Comparison of ENCODE assay signal across 9 mouse cellular contexts in the genomic region with DNA sequence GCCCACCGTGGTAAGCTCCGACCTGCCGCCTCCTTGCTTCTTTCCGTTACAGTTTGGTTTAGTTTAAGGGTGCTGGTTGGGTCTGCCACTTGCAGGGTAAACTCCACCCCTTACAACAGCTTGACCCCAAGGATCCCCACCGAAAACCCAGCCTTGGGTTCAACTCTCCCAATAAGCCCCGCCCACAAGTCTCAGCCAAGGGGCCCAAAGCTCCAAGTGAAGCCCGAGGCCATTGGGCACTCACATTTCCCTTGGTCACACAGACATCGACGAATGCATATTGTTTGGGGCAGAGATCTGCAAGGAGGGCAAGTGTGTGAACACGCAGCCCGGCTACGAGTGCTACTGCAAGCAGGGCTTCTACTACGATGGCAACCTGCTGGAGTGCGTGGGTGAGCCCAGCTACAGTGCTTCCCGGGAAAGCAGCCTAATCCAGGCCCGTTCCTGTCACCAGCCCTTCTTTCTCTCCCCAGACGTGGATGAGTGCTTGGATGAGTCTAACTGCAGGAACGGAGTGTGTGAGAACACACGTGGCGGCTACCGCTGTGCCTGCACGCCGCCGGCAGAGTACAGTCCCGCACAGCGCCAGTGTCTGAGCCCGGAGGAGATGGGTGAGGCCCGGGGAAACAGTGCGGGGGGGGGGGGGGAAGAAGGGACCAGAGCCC. TPM values are rescaled to one million over a fixed set of nuclear protein-coding genes. Genes with fewer than 3 reads are reported as not detected.
DNase-seq lines count a peak whose midpoint lies in the region; ATAC-seq and TF ChIP-seq lines count a peak whose summit lies in the region.
"Had no signal": no experiment of that assay in that cellular context is flagged by ENCODE, and none has a peak within 500 bp of the region (broad histone marks: within the 10 kb centered on the region; RNA-seq: fewer than 3 reads in every experiment).

No protein-coding gene starts in this region.

- H3K9ac ChIP-seq in heart, embryonic 15.5 days, result peak overlapping the region; percentile 40
- peak overlapping the region; percentile 46 for H3K9ac ChIP-seq in embryonic facial prominence, embryonic 14.5 days (ENCODE audit: low read depth, low read length)
- H3K9ac ChIP-seq in liver, embryonic 16.5 days (ENCODE audit: low read depth, low read length), result 0 out of 2 replicates have a peak overlapping the region, but pooled peaks have one; percentile 11
- H3K9ac ChIP-seq in stomach, postnatal 0 days (ENCODE audit: low read length), result no peak overlapping the region

- no peaks in the 10 kb centered on the region for H3K9me3 ChIP-seq in heart, embryonic 15.5 days (replicated peaks)
- no peaks in the 10 kb centered on the region for H3K9me3 ChIP-seq in embryonic facial prominence, embryonic 14.5 days (ENCODE audit: control insufficient read depth, low read length)
- H3K9me3 ChIP-seq in liver, embryonic 16.5 days (replicated peaks; ENCODE audit: control insufficient read depth, low read length), result no peaks in the 10 kb centered on the region
- H3K9me3 ChIP-seq in stomach, postnatal 0 days (ENCODE audit: control insufficient read depth, low read length), result no peaks in the 10 kb centered on the region

- WGBS in heart, embryonic 15.5 days, result 19% methylated on average over 27 of the region's 29 CpGs
- WGBS in embryonic facial prominence, embryonic 14.5 days, result 23% methylated on average over 15 of the region's 29 CpGs
- WGBS in liver, embryonic 16.5 days (ENCODE audit: insufficient replicate concordance), result 21% methylated on average over 28 of the region's 29 CpGs
- 31% methylated on average over 25 of the region's 29 CpGs for WGBS in stomach, postnatal 0 days

- H3K27me3 ChIP-seq in heart, embryonic 15.5 days, result peaks cover 40% of the 10 kb centered on the region
- H3K27me3 ChIP-seq in embryonic facial prominence, embryonic 14.5 days (replicated peaks; ENCODE audit: control insufficient read depth, insufficient read depth, low read length), result peaks cover 26% of the 10 kb centered on the region
- peaks cover 53% of the 10 kb centered on the region for H3K27me3 ChIP-seq in liver, embryonic 16.5 days (ENCODE audit: control insufficient read depth, insufficient read depth, low read depth, low read length)
- H3K27me3 ChIP-seq in stomach, postnatal 0 days (ENCODE audit: control insufficient read depth, insufficient read depth, low read length), result no peaks in the 10 kb centered on the region

- ATAC-seq in heart, embryonic 15.5 days (replicated peaks; ENCODE audit: insufficient number of reproducible peaks, insufficient read depth, low FRiP score, low read depth), result peak; percentile 47; the same call in 1 of the 2 replicates
- ATAC-seq in embryonic facial prominence, embryonic 14.5 days (ENCODE audit: low read depth), result peak; percentile 48; the same call in 1 of the 2 replicates
- ATAC-seq in liver, embryonic 16.5 days (ENCODE audit: low read depth), result no peak
- ATAC-seq in stomach, postnatal 0 days (ENCODE audit: low FRiP score, low TSS enrichment), result peak; percentile 45; the same call in 1 of the 2 replicates

- intact Hi-C loops in gastrocnemius, postnatal 14 days (cut with DNase I; ENCODE audit: low total_unique reads), result no loop called here

- no peak for DNase-seq in heart, adult 11 months
- DNase-seq in embryonic facial prominence, embryonic 14.5 days (ENCODE audit: low spot score), result no peak
- peak; percentile 77 for DNase-seq in layer of hippocampus, adult 11-12 months (ENCODE audit: low spot score)
- DNase-seq in stomach, postnatal 0 days (ENCODE audit: low spot score), result no peak
- no peak for DNase-seq in gastrocnemius, postnatal 14 days
- DNase-seq in cerebellum, postnatal 14 days, result no peak

- H3K36me3 ChIP-seq in heart, embryonic 15.5 days, result peaks cover 46% of the 10 kb centered on the region
- H3K36me3 ChIP-seq in embryonic facial prominence, embryonic 14.5 days (ENCODE audit: control insufficient read depth, insufficient read depth, low read length), result peaks cover 80% of the 10 kb centered on the region
- H3K36me3 ChIP-seq in liver, embryonic 16.5 days (ENCODE audit: control insufficient read depth, insufficient read depth), result no peaks in the 10 kb centered on the region; the same call in 1 of the 2 replicates
- H3K36me3 ChIP-seq in stomach, postnatal 0 days (ENCODE audit: control insufficient read depth, insufficient read depth, low read length), result peaks cover 36% of the 10 kb centered on the region

- no peak for TF ChIP-seq EP300 in stomach, postnatal 0 days (optimal IDR thresholded peaks at IDR 0.05)

- H3K4me3 ChIP-seq in heart, embryonic 15.5 days, result peak overlapping the region; percentile 28
- H3K4me3 ChIP-seq in embryonic facial prominence, embryonic 14.5 days (ENCODE audit: low read depth, low read length), result no peak overlapping the region
- H3K4me3 ChIP-seq in liver, embryonic 16.5 days (ENCODE audit: low read depth, low read length), result no peak overlapping the region
- no peak overlapping the region for H3K4me3 ChIP-seq in stomach, postnatal 0 days (ENCODE audit: low read depth, low read length)
- H3K4me3 ChIP-seq: erythroblast, embryonic 14.5 days had no signal

- TF ChIP-seq CTCF in stomach, postnatal 0 days (IDR thresholded peaks at IDR 0.05; ENCODE audit: low read depth), result no peak

- peaks cover 22% of the 10 kb centered on the region for H3K4me1 ChIP-seq in heart, embryonic 15.5 days (replicated peaks)
- H3K4me1 ChIP-seq in embryonic facial prominence, embryonic 14.5 days (ENCODE audit: control insufficient read depth, insufficient read depth, low read length), result no peaks in the 10 kb centered on the region
- H3K4me1 ChIP-seq in liver, embryonic 16.5 days (ENCODE audit: control insufficient read depth, low read depth, low read length), result peaks cover 2% of the 10 kb centered on the region; the same call in 1 of the 2 replicates
- H3K4me1 ChIP-seq in stomach, postnatal 0 days (replicated peaks; ENCODE audit: control insufficient read depth, insufficient read depth), result no peaks in the 10 kb centered on the region; the same call in 1 of the 2 replicates

- H3K27ac ChIP-seq in heart, embryonic 15.5 days, result no peak overlapping the region; the same call in 1 of the 2 replicates
- H3K27ac ChIP-seq in embryonic facial prominence, embryonic 14.5 days (replicated peaks; ENCODE audit: low read depth, low read length), result no peak overlapping the region
- H3K27ac ChIP-seq in liver, embryonic 16.5 days (ENCODE audit: low read length), result no peak overlapping the region
- no peak overlapping the region for H3K27ac ChIP-seq in stomach, postnatal 0 days (replicated peaks)

- peak overlapping the region; percentile 56 for H3K4me2 ChIP-seq in heart, embryonic 15.5 days
- H3K4me2 ChIP-seq in embryonic facial prominence, embryonic 14.5 days (ENCODE audit: low read depth, low read length), result peak overlapping the region; percentile 33
- peak overlapping the region; percentile 19 for H3K4me2 ChIP-seq in liver, embryonic 16.5 days (ENCODE audit: low read depth, low read length)
- H3K4me2 ChIP-seq in stomach, postnatal 0 days (replicated peaks; ENCODE audit: low read depth), result peak overlapping the region; percentile 31

RNA-seq across cellular contexts. Expression of a gene that starts 14.8 kb away (rescaled TPM):
- 53.5 and 65.9 TPM in 2 replicates for polyA plus RNA-seq in heart, embryonic 15.5 days (2015; fragmentation: Nextera tagmentation; extraction: Ambion mirVana)
- polyA plus RNA-seq in embryonic facial prominence, embryonic 14.5 days (2014; fragmentation: Nextera tagmentation; extraction: Ambion mirVana), result 78.3 and 79.8 TPM in 2 replicates
- 19.3 and 21.5 TPM in 2 replicates for polyA plus RNA-seq in liver, embryonic 16.5 days (2015; fragmentation: Nextera tagmentation; extraction: Ambion mirVana)
- 38.1 and 40.9 TPM in 2 replicates for polyA plus RNA-seq in stomach, postnatal 0 days (2015; fragmentation: Nextera tagmentation; extraction: Ambion mirVana)
- total RNA-seq in gastrocnemius, postnatal 14 days (2021), result 10 to 100 TPM; 56.8 to 64.9 TPM

RNA-seq across cellular contexts. Expression of a gene that starts 15.7 kb away (rescaled TPM):
- 26.6 and 43.3 TPM in 2 replicates for polyA plus RNA-seq in heart, embryonic 15.5 days (2015; fragmentation: Nextera tagmentation; extraction: Ambion mirVana)
- 59.2 and 68.0 TPM in 2 replicates for polyA plus RNA-seq in embryonic facial prominence, embryonic 14.5 days (2014; fragmentation: Nextera tagmentation; extraction: Ambion mirVana)
- 0.74 and 4.6 TPM in 2 replicates for polyA plus RNA-seq in liver, embryonic 16.5 days (2015; fragmentation: Nextera tagmentation; extraction: Ambion mirVana)
- polyA plus RNA-seq in stomach, postnatal 0 days (2015; fragmentation: Nextera tagmentation; extraction: Ambion mirVana), result 15.7 and 26.9 TPM in 2 replicates
- 10 to 100 TPM; 57.0 to 66.4 TPM for total RNA-seq in gastrocnemius, postnatal 14 days (2021)

RNA-seq across cellular contexts. Expression of a gene that starts 27.0 kb away (rescaled TPM):
- 68.1 and 82.4 TPM in 2 replicates for polyA plus RNA-seq in heart, embryonic 15.5 days (2015; fragmentation: Nextera tagmentation; extraction: Ambion mirVana)
- polyA plus RNA-seq in embryonic facial prominence, embryonic 14.5 days (2014; fragmentation: Nextera tagmentation; extraction: Ambion mirVana), result 101 and 111 TPM in 2 replicates
- 29.7 and 32.5 TPM in 2 replicates for polyA plus RNA-seq in liver, embryonic 16.5 days (2015; fragmentation: Nextera tagmentation; extraction: Ambion mirVana)
- 51.9 and 52.1 TPM in 2 replicates for polyA plus RNA-seq in stomach, postnatal 0 days (2015; fragmentation: Nextera tagmentation; extraction: Ambion mirVana)
- 10 to 100 TPM; 29.6 to 32.9 TPM for total RNA-seq in gastrocnemius, postnatal 14 days (2021)

RNA-seq across cellular contexts. Expression of a gene that starts 30.3 kb away (rescaled TPM):
- 82.6 and 84.3 TPM in 2 replicates for polyA plus RNA-seq in heart, embryonic 15.5 days (2015; fragmentation: Nextera tagmentation; extraction: Ambion mirVana)
- 34.2 and 43.4 TPM in 2 replicates for polyA plus RNA-seq in embryonic facial prominence, embryonic 14.5 days (2014; fragmentation: Nextera tagmentation; extraction: Ambion mirVana)
- 104 and 105 TPM in 2 replicates for polyA plus RNA-seq in liver, embryonic 16.5 days (2015; fragmentation: Nextera tagmentation; extraction: Ambion mirVana)
- polyA plus RNA-seq in stomach, postnatal 0 days (2015; fragmentation: Nextera tagmentation; extraction: Ambion mirVana), result 28.0 and 29.5 TPM in 2 replicates
- total RNA-seq in gastrocnemius, postnatal 14 days (2021), result 100 to 1,000 TPM; 246 to 269 TPM

RNA-seq across cellular contexts. Expression of a gene that starts 52.3 kb away (rescaled TPM):
- polyA plus RNA-seq in heart, embryonic 15.5 days (2015; fragmentation: Nextera tagmentation; extraction: Ambion mirVana), result 0.40 TPM in 1 of 2 replicates, not detected in the other
- polyA plus RNA-seq in embryonic facial prominence, embryonic 14.5 days (2014; fragmentation: Nextera tagmentation; extraction: Ambion mirVana), result 0.34 and 1.7 TPM in 2 replicates
- 0.14 TPM in 2 replicates for polyA plus RNA-seq in liver, embryonic 16.5 days (2015; fragmentation: Nextera tagmentation; extraction: Ambion mirVana)
- 8.4 and 9.5 TPM in 2 replicates for polyA plus RNA-seq in stomach, postnatal 0 days (2015; fragmentation: Nextera tagmentation; extraction: Ambion mirVana)
- total RNA-seq in gastrocnemius, postnatal 14 days (2021), result not detected
